Mouse (Mus musculus): Measurements from ENCODE around the gene Oxa1l. TPM values are rescaled to one million over a fixed set of nuclear protein-coding genes. Genes with fewer than 3 reads are reported as not detected.

Gene Oxa1l
- total and polyA plus RNA-seq, 2 experiments from 2014 or later, result 71.7 to 89.2 TPM

GRCm38 (mm10) chr14:54385968-54386618 is 25.5 kb downstream of the Oxa1l start:
- no peak for TF ChIP-seq CTCF (IDR thresholded peaks at IDR 0.05)
- Histone ChIP-seq H3K27ac (ENCODE audit: low read depth, low read length) (no peak overlapping the region), H3K27me3 (ENCODE audit: insufficient read depth, low read length) (no peaks in the 10 kb centered on the region), H3K9ac (replicated peaks; ENCODE audit: low read length, poor library complexity, severe bottlenecking) (no peak overlapping the region), H3K4me3 (ENCODE audit: low read depth, low read length) (no peak overlapping the region), H3K36me3 (ENCODE audit: insufficient read depth, low read length) (no peaks in the 10 kb centered on the region), H3K4me2 (ENCODE audit: low read depth, low read length, poor library complexity, severe bottlenecking) (no peak overlapping the region), H3K4me1 (ENCODE audit: insufficient read depth, low read length) (no peaks in the 10 kb centered on the region), H3K9me3 (ENCODE audit: low read length) (no peaks in the 10 kb centered on the region)
- no peak for DNase-seq (ENCODE audit: low spot score)
- ATAC-seq (ENCODE audit: low FRiP score), result no peak
- WGBS, result 87% methylated on average over 7 of the region's 7 CpGs

GRCm38 (mm10) chr14:54387546-54387945 is 26.9 kb downstream of the Oxa1l start:
- 86% methylated on average over 6 of the region's 6 CpGs for WGBS
- no peak for ATAC-seq (ENCODE audit: low FRiP score)
- H3K4me2 ChIP-seq (ENCODE audit: low read depth, low read length, poor library complexity, severe bottlenecking), result no peak overlapping the region
- H3K4me3 ChIP-seq (ENCODE audit: low read depth, low read length), result no peak overlapping the region
- TF ChIP-seq CTCF (IDR thresholded peaks at IDR 0.05), result no peak
- no peaks in the 10 kb centered on the region for H3K27me3 ChIP-seq (ENCODE audit: insufficient read depth, low read length)
- no peak overlapping the region for H3K9ac ChIP-seq (replicated peaks; ENCODE audit: low read length, poor library complexity, severe bottlenecking)
- H3K9me3 ChIP-seq (ENCODE audit: low read length), result no peaks in the 10 kb centered on the region
- H3K4me1 ChIP-seq (ENCODE audit: insufficient read depth, low read length), result no peaks in the 10 kb centered on the region
- no peaks in the 10 kb centered on the region for H3K36me3 ChIP-seq (ENCODE audit: insufficient read depth, low read length)
- H3K27ac ChIP-seq (ENCODE audit: low read depth, low read length), result no peak overlapping the region
- no peak for DNase-seq (ENCODE audit: low spot score)

GRCm38 (mm10) chr14:54390843-54391242 is 30.2 kb downstream of the Oxa1l start:
- Histone ChIP-seq H3K4me3 (ENCODE audit: low read depth, low read length) (no peak overlapping the region), H3K27me3 (ENCODE audit: insufficient read depth, low read length) (no peaks in the 10 kb centered on the region), H3K27ac (ENCODE audit: low read depth, low read length) (no peak overlapping the region), H3K4me2 (ENCODE audit: low read depth, low read length, poor library complexity, severe bottlenecking) (no peak overlapping the region), H3K9ac (replicated peaks; ENCODE audit: low read length, poor library complexity, severe bottlenecking) (no peak overlapping the region), H3K4me1 (ENCODE audit: insufficient read depth, low read length) (no peaks in the 10 kb centered on the region), H3K9me3 (ENCODE audit: low read length) (no peaks in the 10 kb centered on the region), H3K36me3 (ENCODE audit: insufficient read depth, low read length) (no peaks in the 10 kb centered on the region)
- ATAC-seq (ENCODE audit: low FRiP score) (no peak), DNase-seq (ENCODE audit: low spot score) (no peak)
- TF ChIP-seq CTCF (IDR thresholded peaks at IDR 0.05), result no peak
- 72% methylated on average over 6 of the region's 6 CpGs for WGBS

- WGBS, result 82% methylated on average over 3 of the region's 3 CpGs
- Histone ChIP-seq H3K9me3 (ENCODE audit: low read length) (no peaks in the 10 kb centered on the region), H3K4me1 (ENCODE audit: insufficient read depth, low read length) (no peaks in the 10 kb centered on the region), H3K27me3 (ENCODE audit: insufficient read depth, low read length) (no peaks in the 10 kb centered on the region), H3K27ac (ENCODE audit: low read depth, low read length) (no peak overlapping the region), H3K4me2 (ENCODE audit: low read depth, low read length, poor library complexity, severe bottlenecking) (no peak overlapping the region), H3K9ac (replicated peaks; ENCODE audit: low read length, poor library complexity, severe bottlenecking) (no peak overlapping the region), H3K36me3 (ENCODE audit: insufficient read depth, low read length) (no peaks in the 10 kb centered on the region), H3K4me3 (ENCODE audit: low read depth, low read length) (no peak overlapping the region)
- DNase-seq (ENCODE audit: low spot score), result no peak
- ATAC-seq (ENCODE audit: low FRiP score), result no peak
- TF ChIP-seq CTCF (IDR thresholded peaks at IDR 0.05), result no peak
Observed at GRCm38 (mm10) chr14:54393794-54394193, 33.2 kb downstream of the Oxa1l start.

GRCm38 (mm10) chr14:54394309-54394708 is 33.7 kb downstream of the Oxa1l start:
- H3K9ac ChIP-seq (replicated peaks; ENCODE audit: low read length, poor library complexity, severe bottlenecking), result no peak overlapping the region
- H3K27ac ChIP-seq (ENCODE audit: low read depth, low read length), result no peak overlapping the region
- H3K4me2 ChIP-seq (ENCODE audit: low read depth, low read length, poor library complexity, severe bottlenecking), result no peak overlapping the region
- ATAC-seq (ENCODE audit: low FRiP score), result no peak
- DNase-seq (ENCODE audit: low spot score), result no peak
- no peaks in the 10 kb centered on the region for H3K27me3 ChIP-seq (ENCODE audit: insufficient read depth, low read length)
- no peaks in the 10 kb centered on the region for H3K4me1 ChIP-seq (ENCODE audit: insufficient read depth, low read length)
- no peaks in the 10 kb centered on the region for H3K36me3 ChIP-seq (ENCODE audit: insufficient read depth, low read length)
- H3K9me3 ChIP-seq (ENCODE audit: low read length), result no peaks in the 10 kb centered on the region
- TF ChIP-seq CTCF (IDR thresholded peaks at IDR 0.05), result no peak
- no peak overlapping the region for H3K4me3 ChIP-seq (ENCODE audit: low read depth, low read length)

- Histone ChIP-seq H3K36me3 (ENCODE audit: insufficient read depth, low read length) (no peaks in the 10 kb centered on the region), H3K9ac (replicated peaks; ENCODE audit: low read length, poor library complexity, severe bottlenecking) (no peak overlapping the region), H3K4me3 (ENCODE audit: low read depth, low read length) (no peak overlapping the region), H3K9me3 (ENCODE audit: low read length) (no peaks in the 10 kb centered on the region), H3K4me1 (ENCODE audit: insufficient read depth, low read length) (no peaks in the 10 kb centered on the region), H3K4me2 (ENCODE audit: low read depth, low read length, poor library complexity, severe bottlenecking) (no peak overlapping the region), H3K27me3 (ENCODE audit: insufficient read depth, low read length) (no peaks in the 10 kb centered on the region), H3K27ac (ENCODE audit: low read depth, low read length) (no peak overlapping the region)
- ATAC-seq (ENCODE audit: low FRiP score) (no peak), DNase-seq (ENCODE audit: low spot score) (no peak)
- WGBS, result 93% methylated on average over 7 of the region's 7 CpGs
- no peak for TF ChIP-seq CTCF (IDR thresholded peaks at IDR 0.05)
Observed at GRCm38 (mm10) chr14:54396685-54397084, 36.1 kb downstream of the Oxa1l start.
